Mouse (Mus musculus) cerebellum, adult 2 months (tissue): ENCODE measurements around the gene Aqp12.

Source experiments
- CTCF ChIP-seq: fragments of 200-500 bp; IDR thresholded peaks from 2 replicates; pipeline ENCODE4 v1.5.1; 2011; ENCODE audit warnings: low read depth, mild to moderate bottlenecking, control low read depth, low read length, moderate library complexity, borderline replicate concordance; ENCODE audit not compliant: insufficient read depth
- POLR2A ChIP-seq: fragments of 200-500 bp; IDR thresholded peaks from 2 replicates; pipeline ENCODE4 v1.6.1; 2011; ENCODE audit warnings: low read length, control low read depth, borderline replicate concordance; ENCODE audit not compliant: insufficient read depth

- TF ChIP-seq CTCF (no peak), POLR2A (no peak)
Observed at GRCm38 (mm10) chr1:92988894-92989293, 17.2 kb upstream of the Aqp12 start.
